Mouse (Mus musculus) layer of hippocampus, adult 2 months (tissue): ENCODE data around the gene Oxct2a. TPM values are rescaled to one million over a fixed set of nuclear protein-coding genes. Genes with fewer than 3 reads are reported as not detected.
A peak's percentile ranks its signal among the peaks of the same experiment; 100 is the strongest.
"Not testable (repeated sequence)": the region's sequence is repeated elsewhere in the genome, so short reads cannot be mapped to it uniquely, and the experiment has no call there.

Source experiments
- DNase-seq, 2 experiments: peaks; one replicate each; pipeline ENCODE4 v3.0.0; 2022; ENCODE audit warnings: low spot score in 2 of 2
- H3K27ac ChIP-seq: fragments of 200-600 bp; 2 replicates; pipeline ENCODE4 v1.8.1; 2022
- H3K4me3 ChIP-seq: fragments of 200-600 bp; 2 replicates; pipeline ENCODE4 v1.8.1; 2022; ENCODE audit warnings: mild to moderate bottlenecking
- CTCF ChIP-seq: fragments of 200-600 bp; conservative IDR thresholded peaks from 2 replicates; pipeline ENCODE4 v1.8.1; 2022; ENCODE audit warnings: antibody characterized with exemption, mild to moderate bottlenecking, moderate library complexity
- total RNA-seq, 2 experiments: library from RNA; stranded (reverse); gene quantifications; 2 replicates each; pipeline ENCODE4 v1.2.3; 2021

The Oxct2a gene
- total RNA-seq, 2 experiments from 2014 or later = not detected

DNA sequence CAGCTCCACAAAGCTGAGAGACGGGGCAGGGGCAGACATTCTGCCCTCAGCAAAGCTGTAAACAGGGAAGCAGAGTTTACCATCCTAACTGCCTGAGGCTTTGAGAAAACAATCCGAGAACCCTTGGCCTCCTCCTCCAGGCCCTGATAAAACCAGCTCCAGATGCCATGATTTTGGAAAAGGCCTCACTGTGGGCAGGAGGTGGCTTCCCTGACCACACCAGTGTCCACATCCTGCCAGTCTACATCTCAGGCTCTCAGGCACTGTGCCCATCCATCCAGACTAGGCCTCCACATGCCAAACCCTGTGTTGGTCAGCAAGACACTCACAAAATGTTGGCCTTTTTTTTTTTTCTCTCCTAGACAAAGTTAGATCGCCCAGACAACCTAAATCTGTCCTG is 10.7 kb upstream of the Oxct2a start:
- H3K4me3 ChIP-seq = no peak overlapping the region
- DNase-seq = no peak
- TF ChIP-seq CTCF = no peak
- H3K27ac ChIP-seq = no peak overlapping the region

DNA sequence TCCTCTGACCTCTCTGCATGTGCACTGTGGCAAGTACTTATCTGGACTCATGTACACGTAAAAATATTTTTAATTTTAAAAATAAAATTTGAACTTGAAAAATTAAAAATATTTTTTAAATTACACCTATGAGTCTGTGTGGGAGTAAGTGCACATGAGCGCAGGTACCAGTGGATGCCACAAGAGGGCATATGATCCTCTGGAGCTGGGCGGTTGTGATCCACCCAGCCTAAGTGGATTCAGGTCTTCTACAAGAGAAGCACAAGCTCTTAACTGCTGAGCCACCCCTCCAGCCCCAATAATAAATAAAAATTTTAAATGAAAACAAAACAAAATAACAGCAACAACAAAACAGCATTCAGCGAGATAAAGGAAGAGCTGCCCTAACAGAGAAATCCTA is 9.7 kb upstream of the Oxct2a start:
- Histone ChIP-seq H3K4me3 (no peak overlapping the region), H3K27ac (no peak overlapping the region)
- peak; percentile 45 for TF ChIP-seq CTCF
- no peak for DNase-seq

DNA sequence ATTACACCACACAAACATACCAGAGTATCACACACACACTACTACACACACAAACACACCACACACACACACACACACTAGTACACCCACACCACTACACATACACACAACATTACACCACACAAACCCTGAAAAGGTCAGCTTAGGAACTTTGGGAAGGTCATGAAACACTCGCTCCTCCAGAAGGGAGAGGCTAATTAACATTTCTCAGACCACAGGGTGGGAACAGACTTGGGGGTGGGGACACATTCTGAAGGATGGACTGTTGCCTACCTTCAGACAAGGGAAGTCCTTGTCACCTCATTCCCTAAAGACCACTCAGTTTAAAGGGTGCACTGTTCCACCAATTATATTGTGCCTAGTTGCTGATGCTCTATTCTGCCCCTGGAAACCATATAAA is 8.5 kb upstream of the Oxct2a start:
- DNase-seq, H3K27ac ChIP-seq, H3K4me3 ChIP-seq: not testable (repeated sequence)

DNA sequence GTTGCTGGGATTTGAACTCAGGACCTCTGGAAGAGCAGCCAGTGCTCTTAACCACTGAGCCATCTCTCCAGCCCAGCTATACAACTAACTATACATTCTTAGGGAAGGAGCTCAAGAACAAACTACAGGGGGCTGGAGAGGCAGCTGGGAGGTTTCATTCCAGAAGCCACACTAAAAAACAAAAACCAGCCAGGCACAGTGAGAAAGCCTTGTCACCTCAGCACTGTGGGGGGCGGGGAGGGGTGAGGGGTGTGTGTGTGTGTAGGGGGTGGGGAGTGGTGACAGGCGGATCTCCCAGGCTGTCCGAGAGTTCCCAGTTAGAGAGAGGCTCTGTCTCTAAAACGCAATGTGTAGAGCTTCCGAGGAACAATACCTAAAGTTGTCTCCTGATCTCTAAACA is 7.9 kb upstream of the Oxct2a start:
- no peak for TF ChIP-seq CTCF
- DNase-seq = no peak
- no peak overlapping the region for H3K4me3 ChIP-seq
- H3K27ac ChIP-seq = no peak overlapping the region

DNA sequence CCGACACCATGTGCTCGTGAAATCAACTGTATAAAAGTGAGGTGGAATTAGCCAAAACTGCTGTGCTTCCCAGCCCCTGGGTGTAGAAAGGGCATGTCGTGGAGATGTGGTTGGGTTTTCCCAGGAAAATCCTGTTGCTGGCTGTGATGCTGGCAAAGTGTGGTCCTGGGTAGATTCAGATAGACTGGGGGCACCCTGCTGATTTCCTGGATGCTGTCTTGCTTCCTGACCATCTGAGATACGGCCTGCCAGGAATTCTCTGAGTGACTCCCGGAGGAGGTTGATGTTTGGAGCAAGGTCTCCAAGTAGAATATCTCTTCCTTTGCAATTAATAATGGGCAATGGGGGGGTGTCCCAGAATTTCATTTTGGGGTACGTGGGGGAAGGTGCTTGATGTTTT is 5.5 kb upstream of the Oxct2a start:
- Histone ChIP-seq H3K4me3 (no peak overlapping the region), H3K27ac (no peak overlapping the region)
- DNase-seq = no peak
- TF ChIP-seq CTCF = no peak

DNA sequence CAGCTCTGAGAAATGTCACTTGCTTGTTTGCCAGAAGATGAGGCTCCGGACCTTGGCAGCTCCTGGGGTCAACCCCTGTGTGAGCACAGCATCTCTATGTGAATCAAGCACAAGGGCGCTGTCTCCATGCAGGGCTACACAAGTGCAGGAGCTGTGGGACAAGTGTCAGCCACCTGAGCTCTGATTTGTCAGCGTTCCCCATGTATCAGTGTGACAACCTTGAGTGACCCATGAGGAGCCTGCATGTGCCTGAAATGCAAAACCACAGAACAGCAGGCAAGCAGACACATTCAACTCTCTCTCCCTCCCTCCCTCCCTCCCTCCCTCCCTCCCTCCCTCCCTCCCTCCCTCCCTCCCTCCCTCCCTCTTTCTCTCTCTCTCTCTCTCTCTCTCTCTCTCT is 4.2 kb upstream of the Oxct2a start:
- no peak for TF ChIP-seq CTCF
- no peak for DNase-seq
- no peak overlapping the region for H3K4me3 ChIP-seq
- H3K27ac ChIP-seq = no peak overlapping the region

DNA sequence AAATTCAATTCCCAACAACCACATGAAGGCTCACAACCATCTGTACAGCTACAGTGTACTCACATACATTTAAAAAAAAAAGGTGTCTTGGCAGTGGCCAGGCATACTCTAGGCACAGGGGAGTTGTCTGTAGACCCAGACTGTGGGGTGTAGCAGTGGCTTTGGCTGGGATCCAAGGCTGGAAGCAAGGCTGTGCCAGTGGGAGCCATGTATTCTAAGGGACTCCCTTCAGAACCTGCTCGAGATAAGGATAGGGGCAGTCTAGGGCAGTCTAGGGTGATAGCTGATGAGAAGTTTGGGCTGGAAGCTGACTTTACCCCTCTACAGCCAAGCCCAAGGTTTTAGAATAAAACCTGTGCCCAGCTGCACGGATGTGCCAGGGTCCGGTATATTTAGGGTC is 2.7 kb upstream of the Oxct2a start:
- no peak for DNase-seq
- no peak for TF ChIP-seq CTCF
- Histone ChIP-seq H3K4me3 (no peak overlapping the region), H3K27ac (no peak overlapping the region)

DNA sequence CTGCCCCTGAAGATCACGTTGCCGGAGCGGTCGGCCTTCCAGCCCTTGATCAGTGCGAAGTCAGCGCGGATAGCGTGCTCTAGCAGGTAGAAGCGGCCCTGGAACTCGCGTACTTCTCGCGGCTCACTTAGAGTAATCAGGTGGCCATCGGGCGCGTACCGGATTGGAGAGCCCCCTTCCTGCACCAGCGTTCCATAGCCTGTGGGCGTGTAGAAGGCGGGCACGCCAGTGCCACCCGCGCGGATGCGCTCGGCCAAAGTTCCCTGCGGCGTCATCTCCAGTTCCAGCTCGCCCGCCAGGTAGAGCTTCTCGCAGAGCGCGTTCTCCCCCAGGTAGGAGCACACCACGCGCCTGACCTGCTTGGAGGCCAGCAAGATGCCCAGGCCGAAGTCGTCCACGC is 524 bp downstream of the Oxct2a start:
- not testable (repeated sequence) for DNase-seq, H3K27ac ChIP-seq
- peak overlapping the region; percentile 39 for H3K4me3 ChIP-seq

DNA sequence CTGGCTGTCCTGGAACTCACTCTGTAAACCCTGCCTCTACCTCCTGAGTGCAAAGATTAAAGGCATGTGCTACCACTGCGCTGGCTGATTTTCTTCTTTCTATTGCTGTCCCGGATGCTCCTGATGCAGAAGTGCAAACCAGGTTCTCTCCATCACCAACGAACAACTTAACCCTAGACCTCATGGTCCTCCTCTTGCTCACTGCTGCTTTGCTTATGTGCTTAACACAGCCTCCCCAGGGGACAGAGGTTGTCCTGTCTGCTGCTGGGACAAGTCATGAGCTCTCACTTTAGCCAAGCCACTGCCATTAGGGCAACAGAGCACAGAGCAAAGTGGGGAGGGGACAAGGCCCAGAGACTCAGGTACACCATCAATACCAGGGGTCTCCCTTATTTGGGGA is 8.9 kb downstream of the Oxct2a start:
- Histone ChIP-seq H3K4me3 (no peak overlapping the region), H3K27ac (no peak overlapping the region)
- TF ChIP-seq CTCF = no peak
- no peak for DNase-seq

DNA sequence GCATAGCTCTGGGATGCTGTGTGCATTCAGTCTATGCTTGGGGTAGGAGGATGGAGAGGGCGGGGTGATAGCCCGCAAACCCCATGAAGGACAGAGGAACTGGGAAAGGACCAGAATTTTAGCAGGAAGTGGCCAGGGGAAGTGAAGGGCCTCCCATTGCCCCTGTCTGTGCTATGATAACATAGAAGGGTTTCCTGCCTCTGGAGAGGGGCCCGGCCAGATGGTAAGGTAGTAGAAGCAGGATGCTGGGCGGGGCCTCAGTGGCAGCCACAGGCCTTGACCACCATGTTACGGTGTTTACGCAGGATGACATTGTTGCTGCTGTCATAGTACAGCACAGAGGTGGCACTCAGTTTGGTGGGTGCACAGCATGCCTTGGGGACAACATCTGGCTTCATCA is 10.4 kb downstream of the Oxct2a start:
- no peak for TF ChIP-seq CTCF

DNA sequence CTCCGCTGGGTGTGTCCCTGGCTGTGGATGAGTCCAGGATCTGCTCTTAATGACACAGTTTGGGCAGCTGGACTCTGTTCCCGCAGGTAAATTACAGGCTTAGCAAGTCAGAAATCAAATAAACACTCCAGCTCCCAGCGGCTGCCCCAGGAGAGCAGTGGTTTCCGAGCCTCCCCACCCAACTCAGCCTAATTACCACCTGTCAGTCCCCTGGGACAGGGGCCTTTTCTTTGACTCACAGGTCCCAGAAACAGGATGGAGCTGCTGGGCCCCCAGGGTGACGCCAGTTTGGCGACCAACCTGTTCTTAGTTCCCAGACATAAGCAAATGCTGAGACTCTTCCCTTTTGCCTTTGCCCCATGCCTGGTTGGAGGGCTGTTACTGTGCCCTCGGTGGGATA is 11.6 kb downstream of the Oxct2a start:
- Histone ChIP-seq H3K27ac (no peak overlapping the region), H3K4me3 (no peak overlapping the region)
- no peak for TF ChIP-seq CTCF
- DNase-seq = no peak

More for the DNA sequence above, 10.4 kb downstream of the Oxct2a start:
- no peak overlapping the region for H3K4me3 ChIP-seq
- no peak overlapping the region for H3K27ac ChIP-seq
- no peak for DNase-seq

DNA sequence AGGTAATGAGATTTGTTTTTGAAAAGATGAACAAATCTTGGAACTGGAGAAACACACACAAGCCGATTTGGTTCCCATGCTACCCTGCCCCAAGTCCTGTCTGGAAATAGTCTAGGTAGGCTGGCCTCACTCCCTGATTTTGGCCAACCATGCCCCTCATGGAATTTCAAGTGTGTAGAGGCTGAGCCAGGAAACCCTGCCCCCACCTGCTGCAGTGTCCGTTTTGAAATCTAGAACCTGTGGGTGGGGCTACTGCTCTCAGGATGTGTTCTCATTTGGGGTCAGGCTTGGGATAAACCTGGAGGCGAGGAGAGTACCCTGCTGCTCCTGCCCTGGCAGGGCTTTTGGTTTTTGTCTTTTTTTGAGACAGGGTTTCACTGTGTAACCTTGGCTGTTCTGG is 15.1 kb downstream of the Oxct2a start:
- TF ChIP-seq CTCF = no peak
- no peak for DNase-seq
- no peak overlapping the region for H3K4me3 ChIP-seq
- H3K27ac ChIP-seq = no peak overlapping the region

DNA sequence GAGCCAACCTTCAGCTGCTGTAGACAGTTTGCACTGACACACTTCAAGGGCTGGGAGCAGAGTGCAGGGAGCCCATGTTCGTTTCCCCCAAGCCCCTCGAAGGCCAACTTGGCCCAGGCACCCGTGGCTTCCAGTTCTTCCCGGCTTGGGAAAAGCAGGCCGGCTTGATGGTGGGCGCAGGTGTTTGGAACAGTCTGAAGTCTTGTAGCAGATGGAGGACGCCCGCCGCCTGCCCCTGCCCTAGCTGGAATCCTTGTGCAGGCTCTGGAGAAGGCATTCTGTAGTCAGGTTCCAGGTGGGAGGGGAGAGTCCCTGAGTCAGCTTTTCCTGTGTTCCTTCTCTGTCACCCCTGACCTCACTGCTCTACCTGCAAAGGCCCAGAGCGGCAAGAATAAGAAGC is 16.4 kb downstream of the Oxct2a start:
- DNase-seq = no peak

DNA sequence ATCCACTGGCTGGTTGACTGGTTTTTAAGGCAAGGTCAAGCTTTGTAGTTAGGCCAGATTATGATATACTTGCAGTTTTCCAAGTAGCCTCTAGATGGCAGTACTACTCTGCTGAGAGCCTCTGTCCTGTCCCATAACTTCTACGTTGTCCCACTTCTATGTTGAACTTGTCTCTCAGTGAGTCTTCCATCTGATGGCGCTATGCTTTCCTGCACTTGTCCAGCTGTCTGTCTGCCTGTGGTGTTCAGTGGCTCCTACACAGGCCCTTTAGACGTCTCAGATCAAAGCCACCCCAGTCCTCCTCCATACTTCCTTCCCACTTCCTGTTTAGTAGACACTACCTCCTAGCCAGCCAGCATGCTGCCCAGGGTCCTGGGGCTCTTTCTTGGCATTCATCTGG is 17.6 kb downstream of the Oxct2a start:
- peak; percentile 90 for TF ChIP-seq CTCF
- DNase-seq = peak; percentile 40 to 46
- Histone ChIP-seq H3K4me3 (no peak overlapping the region), H3K27ac (no peak overlapping the region)

More for the DNA sequence above, 16.4 kb downstream of the Oxct2a start:
- H3K4me3 ChIP-seq = no peak overlapping the region
- no peak for TF ChIP-seq CTCF
- 0 out of 2 replicates have a peak overlapping the region, but pooled peaks have one; percentile 2 for H3K27ac ChIP-seq

DNA sequence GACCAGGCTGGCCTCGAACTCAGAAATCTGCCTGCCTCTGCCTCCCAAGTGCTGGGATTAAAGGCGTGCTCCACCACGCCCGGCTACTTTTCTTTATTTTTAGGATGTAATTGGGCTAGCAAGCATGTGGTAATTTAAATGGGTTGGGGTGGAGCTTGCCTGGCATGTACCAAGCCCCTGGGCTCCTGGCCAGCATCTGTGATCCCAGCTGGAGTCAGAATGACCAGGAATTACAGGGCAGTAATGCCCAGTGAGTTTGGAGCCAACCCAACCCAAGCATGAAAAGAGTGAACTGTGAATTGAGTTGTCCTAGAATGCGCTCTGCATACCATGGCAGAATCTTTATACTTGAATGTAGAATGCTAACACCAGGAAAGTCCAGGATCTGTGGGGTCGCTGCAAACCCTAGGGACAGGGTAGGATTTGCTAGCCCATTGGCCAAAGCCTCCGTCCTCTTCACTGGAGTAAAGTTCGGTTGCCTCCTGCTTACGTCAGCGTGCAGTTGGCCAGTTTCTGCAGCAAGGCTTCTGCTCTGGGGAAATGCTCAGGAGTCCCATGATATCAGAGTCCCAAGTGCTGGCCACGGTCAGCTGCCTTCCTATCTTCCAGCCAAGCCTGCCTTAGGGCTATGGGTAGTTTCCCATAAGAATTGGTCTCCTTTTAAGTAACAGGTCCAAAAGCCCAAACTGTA is 24.3 kb downstream of the Oxct2a start:
- H3K27ac ChIP-seq = no peak overlapping the region
- no peak overlapping the region for H3K4me3 ChIP-seq
- TF ChIP-seq CTCF = no peak
- no peak for DNase-seq
